Mouse (Mus musculus) layer of hippocampus, adult 2 months (tissue): Measurements from ENCODE around the gene Ufd1. TPM values are rescaled to one million over a fixed set of nuclear protein-coding genes. Genes with fewer than 3 reads are reported as not detected.

ENCODE experiments used
- DNase-seq, 2 experiments: peaks; one replicate each; pipeline ENCODE4 v3.0.0; 2022; ENCODE audit warnings: low spot score in 2 of 2
- H3K27ac ChIP-seq: fragments of 200-600 bp; 2 replicates; pipeline ENCODE4 v1.8.1; 2022
- H3K4me3 ChIP-seq: fragments of 200-600 bp; 2 replicates; pipeline ENCODE4 v1.8.1; 2022; ENCODE audit warnings: mild to moderate bottlenecking
- CTCF ChIP-seq: fragments of 200-600 bp; conservative IDR thresholded peaks from 2 replicates; pipeline ENCODE4 v1.8.1; 2022; ENCODE audit warnings: antibody characterized with exemption, mild to moderate bottlenecking, moderate library complexity
- total RNA-seq, 2 experiments: library from RNA; stranded (reverse); gene quantifications; 2 replicates each; pipeline ENCODE4 v1.2.3; 2021

Ufd1 gene
- total RNA-seq, 2 experiments from 2014 or later: 111 TPM

DNA sequence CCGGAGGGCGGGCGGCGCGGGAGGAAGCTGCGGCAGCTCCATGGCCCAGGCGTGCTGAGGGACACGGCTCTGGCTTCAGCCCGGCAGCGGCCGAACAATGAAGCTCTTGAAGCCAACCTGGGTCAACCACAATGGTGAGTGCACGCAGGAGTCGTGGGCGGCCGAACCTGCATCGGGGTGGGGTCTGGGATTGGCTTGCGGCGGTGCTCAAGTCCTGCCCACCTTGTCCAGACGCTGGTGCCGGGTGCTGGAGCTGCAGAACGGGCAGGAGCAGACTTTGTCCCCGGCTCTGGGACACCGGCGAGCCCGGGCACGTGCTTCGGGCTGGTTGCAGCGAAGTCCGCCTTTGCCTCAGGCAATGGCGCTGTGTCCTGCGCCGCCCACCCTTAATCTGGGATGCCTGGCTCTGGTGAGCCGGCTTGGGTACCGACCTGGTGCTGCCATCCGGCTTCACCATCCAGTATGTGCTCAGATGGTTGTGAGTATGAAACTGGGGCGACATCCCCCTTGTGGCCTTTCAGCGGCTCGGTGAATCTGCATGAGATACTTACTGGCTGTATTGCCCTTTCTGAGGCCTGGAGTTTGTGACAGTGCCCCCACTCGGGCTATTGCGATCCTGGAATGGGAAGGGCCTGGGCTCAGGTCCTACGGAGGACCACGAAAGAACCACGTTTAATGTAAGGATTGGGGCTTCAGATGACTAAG lies 66.0 kb downstream of the Ufd1 start:
- H3K27ac ChIP-seq: peak overlapping the region; percentile 95

DNA sequence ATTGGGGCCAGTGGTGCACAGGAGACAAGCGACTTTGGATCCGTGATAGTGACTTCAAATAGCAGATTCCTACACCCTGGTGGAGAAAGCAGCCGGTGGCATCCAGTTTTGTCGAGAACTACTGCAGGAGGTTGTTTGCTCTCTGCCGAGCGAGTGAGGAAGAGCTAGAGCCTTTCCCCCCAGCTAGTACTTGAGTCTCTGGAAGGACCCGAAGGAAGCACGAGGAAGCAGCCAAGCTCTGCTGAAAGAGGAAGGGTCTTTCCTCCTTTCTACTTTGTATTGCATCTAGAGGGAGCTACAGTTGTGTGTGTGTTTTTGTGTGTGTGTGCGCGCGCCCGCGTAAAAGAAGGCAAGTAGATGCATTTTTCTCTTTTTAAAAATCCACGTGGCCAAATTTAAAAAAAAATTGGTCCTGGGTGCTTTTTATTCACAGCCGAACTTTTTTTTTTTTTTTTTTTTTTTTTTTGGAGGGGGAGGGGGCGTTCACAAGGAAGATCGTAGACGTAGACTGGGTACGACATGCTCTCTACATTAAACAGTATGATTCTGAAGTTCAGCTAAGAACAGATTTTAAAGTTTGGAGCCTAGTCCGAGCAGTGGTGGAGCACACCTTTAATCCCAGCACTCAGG lies 66.6 kb downstream of the Ufd1 start:
- no peak for DNase-seq
- peak overlapping the region; percentile 80 for H3K4me3 ChIP-seq
- no peak; the same call in 1 of the 2 replicates for TF ChIP-seq CTCF
- H3K27ac ChIP-seq: peak overlapping the region; percentile 95

More for the DNA sequence above, 66.0 kb downstream of the Ufd1 start:
- peak overlapping the region; percentile 80 for H3K4me3 ChIP-seq
- peak; percentile 27 to 46 for DNase-seq
- TF ChIP-seq CTCF: peak; percentile 63

DNA sequence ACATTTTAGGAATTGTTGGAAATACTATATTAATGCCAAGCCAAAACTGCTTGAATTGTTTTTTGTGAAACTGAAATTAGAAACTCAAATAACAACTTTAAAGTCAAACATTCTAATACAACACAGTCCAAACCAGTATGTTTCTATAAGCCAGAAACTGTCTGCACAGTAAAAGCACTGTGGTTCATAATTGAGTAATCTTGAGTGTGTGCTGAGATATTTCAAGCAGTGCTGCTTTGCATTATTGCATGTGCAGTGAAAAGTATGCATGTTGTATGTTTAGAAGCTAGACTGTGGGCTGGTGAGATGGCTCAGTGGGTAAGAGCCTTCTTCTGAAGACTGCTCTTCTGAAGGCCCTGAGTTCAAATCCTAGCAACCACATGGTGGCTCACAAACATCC lies 72.5 kb downstream of the Ufd1 start:
- TF ChIP-seq CTCF: no peak
- no peak overlapping the region for H3K4me3 ChIP-seq
- no peak overlapping the region for H3K27ac ChIP-seq
- no peak for DNase-seq

Other genes with a start within 250 kb of the Ufd1 start
- 1 to 10 TPM; 1.4 to 1.5 TPM for gene Tbx1, start 221.1 kb upstream of the Ufd1 start, total RNA-seq
- 1 to 10 TPM; 1.0 to 1.4 TPM for gene Gp1bb, start 189.4 kb upstream of the Ufd1 start, total RNA-seq
- 100 to 1,000 TPM; 207 to 223 TPM for gene Gm49601, start 185.4 kb upstream of the Ufd1 start, total RNA-seq
- gene Sept5, start 181.8 kb upstream of the Ufd1 start, total RNA-seq: 100 to 1,000 TPM; 560 to 619 TPM
- gene Cldn5, start 34.9 kb upstream of the Ufd1 start, total RNA-seq: 10 to 100 TPM; 41.6 to 44.3 TPM
- 1 to 10 TPM; 2.3 to 2.8 TPM for gene Cdc45, start 208 bp downstream of the Ufd1 start, total RNA-seq
- 10 to 100 TPM; 27.5 to 30.9 TPM for gene 2510002D24Rik, start 24.8 kb downstream of the Ufd1 start, total RNA-seq
- gene Gm28539, start 24.8 kb downstream of the Ufd1 start, total RNA-seq: 10 to 100 TPM in 1 of 2 experiments, 1 to 10 TPM in 1; 1.4 to 10.7 TPM
- gene Mrpl40, start 65.1 kb downstream of the Ufd1 start, total RNA-seq: 10 to 100 TPM; 28.3 to 31.7 TPM
- 10 to 100 TPM; 83.9 to 86.4 TPM for gene Hira, start 65.3 kb downstream of the Ufd1 start, total RNA-seq